Mouse (Mus musculus) thymus, postnatal 4 days (tissue): ENCODE measurements at regions not wholly inside any gene's neighbourhood (a gene's known extent, or its start where the extent isn't known, plus 50 kb on each side); places are given as distances from the start of the nearest gene placed in this dataset.

Experiments used
- DNase-seq: peaks from one replicate; pipeline ENCODE4 v3.0.0; 2021

GRCm38 (mm10) chr5:54258087-54258733 lies 259.9 kb downstream of the Stim2 start:
- DNase-seq, result no peak

- no peak for DNase-seq
Measured at GRCm38 (mm10) chr5:54264867-54265434, 266.7 kb downstream of the Stim2 start.

GRCm38 (mm10) chr5:54267905-54268590 lies 269.7 kb downstream of the Stim2 start:
- DNase-seq, result no peak

- no peak for DNase-seq
Measured at GRCm38 (mm10) chr5:54279357-54279756, 281.1 kb downstream of the Stim2 start.

GRCm38 (mm10) chr5:54280670-54281069 lies 282.4 kb downstream of the Stim2 start:
- DNase-seq, result peak; percentile 6

- no peak for DNase-seq
Measured at GRCm38 (mm10) chr5:54281121-54281520, 282.8 kb downstream of the Stim2 start.

- no peak for DNase-seq
Measured at GRCm38 (mm10) chr5:54290372-54291080, 292.2 kb downstream of the Stim2 start.

GRCm38 (mm10) chr5:54291940-54292339 lies 293.6 kb downstream of the Stim2 start:
- no peak for DNase-seq

GRCm38 (mm10) chr5:54313660-54314279 lies 315.5 kb downstream of the Stim2 start:
- DNase-seq, result no peak

GRCm38 (mm10) chr5:54330415-54330814 lies 332.1 kb downstream of the Stim2 start:
- no peak for DNase-seq

GRCm38 (mm10) chr5:54342976-54343375 lies 344.7 kb downstream of the Stim2 start:
- no peak for DNase-seq

- no peak for DNase-seq
Measured at GRCm38 (mm10) chr5:54343432-54343831, 345.1 kb downstream of the Stim2 start.

- DNase-seq, result no peak
Measured at GRCm38 (mm10) chr5:54348820-54349596, 350.7 kb downstream of the Stim2 start.

- DNase-seq, result no peak
Measured at GRCm38 (mm10) chr5:54349775-54350332, 351.6 kb downstream of the Stim2 start.

GRCm38 (mm10) chr5:54356105-54356504 lies 357.8 kb downstream of the Stim2 start:
- no peak for DNase-seq

- no peak for DNase-seq
Measured at GRCm38 (mm10) chr5:54357501-54357900, 359.2 kb downstream of the Stim2 start.

GRCm38 (mm10) chr5:54358221-54358620 lies 359.9 kb downstream of the Stim2 start:
- DNase-seq, result no peak
